Mouse (Mus musculus) G1E (cell line): ENCODE results near the gene Mcub. TPM values are rescaled to one million over a fixed set of nuclear protein-coding genes. Genes with fewer than 3 reads are reported as not detected.

Experiments used
- ATAC-seq: 2 replicates; pipeline ENCODE4 v1.8.0; 2016; ENCODE audit warnings: mild to moderate bottlenecking; ENCODE audit not compliant: insufficient number of reproducible peaks, poor library complexity, low FRiP score, severe bottlenecking; ENCODE audit errors: extremely low read depth
- DNase-seq: peaks from one replicate; pipeline ENCODE4 v3.0.0; 2012; ENCODE audit warnings: low spot score
- H3K27me3 ChIP-seq: 2 replicates; pipeline ENCODE4 v1.6.1; 2012; ENCODE audit warnings: mild to moderate bottlenecking, low read length, inconsistent platforms; ENCODE audit not compliant: insufficient read depth
- H3K36me3 ChIP-seq: replicated peaks from 2 replicates; pipeline ENCODE3; 2012; ENCODE audit warnings: mild to moderate bottlenecking, inconsistent platforms
- H3K4me1 ChIP-seq: 2 replicates; pipeline ENCODE4 v1.6.1; 2012; ENCODE audit warnings: low read depth, low read length, inconsistent platforms, mixed read lengths; ENCODE audit not compliant: insufficient read depth
- H3K4me3 ChIP-seq: 2 replicates; pipeline ENCODE4 v1.5.1; 2012; ENCODE audit warnings: low read depth, mild to moderate bottlenecking, inconsistent platforms, low read length, moderate library complexity, mixed read lengths
- H3K9me3 ChIP-seq: replicated peaks from 2 replicates; pipeline ENCODE4 v1.6.1; 2012; ENCODE audit warnings: inconsistent platforms
- CTCF ChIP-seq: IDR thresholded peaks from 2 replicates; pipeline ENCODE4 v1.5.1; 2012; ENCODE audit warnings: low read depth, low read length, inconsistent platforms, mixed read lengths
- GATA1 ChIP-seq: IDR thresholded peaks from 2 replicates; pipeline ENCODE4 v1.6.1; 2012; ENCODE audit warnings: borderline replicate concordance, low read length, inconsistent platforms, mixed read lengths
- GATA2 ChIP-seq: IDR thresholded peaks from 2 replicates; pipeline ENCODE4 v1.6.1; 2012; ENCODE audit warnings: low read depth, low read length, inconsistent platforms, borderline replicate concordance
- POLR2AphosphoS5 ChIP-seq: IDR thresholded peaks from 2 replicates; pipeline ENCODE4 v1.6.1; 2012; ENCODE audit warnings: low read depth, low read length, inconsistent platforms; ENCODE audit not compliant: insufficient replicate concordance
- TAL1 ChIP-seq: conservative IDR thresholded peaks from 2 replicates; pipeline ENCODE4 v1.6.1; 2012; ENCODE audit warnings: low read depth, low read length, inconsistent platforms, mixed read lengths
- polyA plus RNA-seq: library from polyadenylated mRNA; stranded (reverse); fragments of >175 nt; gene quantifications from 2 replicates; pipeline ENCODE4 v1.2.3, GENCODE M21; 2012
- total RNA-seq, 2 experiments: library from RNA; stranded (forward) in 1 of 2; stranded (reverse) in 1 of 2; fragments of 200-1000 nt in 1 of 2; fragments of >200 nt in 1 of 2; fragmentation: Nextera tagmentation in 1 of 2; gene quantifications; 2 replicates each; pipeline ENCODE4 v1.2.3; 2014 to 2017

The Mcub gene
- total and polyA plus RNA-seq, 3 experiments, result not detected

DNA sequence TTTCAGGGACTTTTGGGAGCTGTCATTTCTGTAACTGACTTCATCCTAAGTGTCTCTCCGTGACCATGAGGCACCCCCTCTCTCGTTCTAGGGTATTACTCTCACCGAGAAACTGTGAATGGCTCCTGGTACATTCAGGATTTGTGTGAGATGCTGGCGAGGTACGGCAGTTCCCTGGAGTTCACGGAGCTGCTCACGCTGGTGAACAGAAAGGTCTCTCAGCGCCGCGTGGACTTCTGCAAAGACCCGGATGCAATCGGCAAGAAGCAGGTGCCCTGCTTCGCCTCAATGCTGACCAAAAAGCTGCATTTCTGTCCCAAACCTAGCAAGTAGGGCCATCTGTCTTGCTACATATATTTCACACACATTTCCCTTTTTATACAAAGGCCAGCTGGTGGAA is 56.8 kb downstream of the Mcub start:
- Histone ChIP-seq H3K9me3 (no peaks in the 10 kb centered on the region), H3K4me3 (no peak overlapping the region), H3K36me3 (peaks cover 71% of the 10 kb centered on the region), H3K27me3 (no peaks in the 10 kb centered on the region), H3K4me1 (no peaks in the 10 kb centered on the region)
- DNase-seq (no peak), ATAC-seq (no peak)
- TF ChIP-seq POLR2AphosphoS5, result no peak

GRCm38 (mm10) chr3:129912025-129912424 is 58.0 kb downstream of the Mcub start:
- TF ChIP-seq CTCF, result no peak
- TF ChIP-seq GATA2, result no peak
- no peak for TF ChIP-seq GATA1
- TF ChIP-seq POLR2AphosphoS5, result no peak
- no peak for TF ChIP-seq TAL1
- ATAC-seq, result no peak
- peaks cover 80% of the 10 kb centered on the region for H3K36me3 ChIP-seq

DNA sequence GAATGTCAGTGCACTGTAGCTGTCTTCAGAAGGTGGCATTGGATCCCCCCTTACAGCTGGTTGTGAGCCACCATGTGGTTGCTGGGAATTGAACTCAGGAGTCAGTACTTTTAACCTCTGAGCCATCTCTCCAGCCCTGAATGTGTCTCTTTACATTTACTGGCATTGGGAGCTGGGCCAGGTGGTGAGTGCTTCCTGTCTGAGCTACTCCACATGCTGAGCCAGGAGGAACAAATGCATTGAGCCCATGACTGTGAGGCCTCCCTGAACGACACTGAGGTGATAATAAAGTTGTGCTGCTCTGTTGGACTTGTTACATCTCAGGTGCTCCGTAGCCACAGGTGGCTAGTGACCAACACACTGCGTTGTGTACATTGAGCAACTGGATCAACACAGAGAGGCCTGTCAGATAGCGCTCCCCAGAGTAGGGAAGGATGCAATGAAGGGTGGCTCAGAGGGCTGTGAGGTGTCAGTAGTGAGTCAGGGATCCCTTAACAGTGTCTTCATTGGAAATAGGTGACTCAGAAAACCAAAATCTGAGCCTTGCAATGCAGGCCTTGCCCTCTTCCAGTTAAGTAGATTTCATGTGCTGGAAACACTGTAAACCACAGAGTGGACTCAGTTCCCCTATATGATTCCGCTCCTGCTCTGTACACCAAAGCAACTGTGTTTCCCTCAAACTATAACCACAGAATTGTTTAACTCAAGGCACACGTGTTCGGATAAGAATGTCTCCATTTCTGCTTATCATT is 65.4 kb downstream of the Mcub start:
- Histone ChIP-seq H3K27me3 (no peaks in the 10 kb centered on the region), H3K9me3 (no peaks in the 10 kb centered on the region), H3K36me3 (peaks cover 54% of the 10 kb centered on the region), H3K4me1 (peaks cover 38% of the 10 kb centered on the region), H3K4me3 (no peak overlapping the region)
- DNase-seq, result no peak
- TF ChIP-seq GATA2 (no peak), GATA1 (no peak), POLR2AphosphoS5 (no peak), TAL1 (no peak), CTCF (no peak)
- no peak for ATAC-seq

More at GRCm38 (mm10) chr3:129912025-129912424, 58.0 kb downstream of the Mcub start:
- Histone ChIP-seq H3K4me3 (no peak overlapping the region), H3K9me3 (no peaks in the 10 kb centered on the region), H3K27me3 (no peaks in the 10 kb centered on the region), H3K4me1 (no peaks in the 10 kb centered on the region)
- DNase-seq, result no peak

- ATAC-seq, result no peak
- no peak for DNase-seq
These were observed 66.1 kb downstream of the Mcub start for GRCm38 (mm10) chr3:129903866-129904265.

GRCm38 (mm10) chr3:129903369-129903768 is 66.6 kb downstream of the Mcub start:
- Histone ChIP-seq H3K9me3 (no peaks in the 10 kb centered on the region), H3K27me3 (no peaks in the 10 kb centered on the region), H3K4me3 (no peak overlapping the region), H3K4me1 (peaks cover 45% of the 10 kb centered on the region), H3K36me3 (peaks cover 50% of the 10 kb centered on the region)
- no peak for DNase-seq
- ATAC-seq, result no peak
- TF ChIP-seq GATA2, result no peak
- TF ChIP-seq POLR2AphosphoS5, result no peak
- no peak for TF ChIP-seq TAL1
- no peak for TF ChIP-seq GATA1
- TF ChIP-seq CTCF, result no peak

More at GRCm38 (mm10) chr3:129903866-129904265, 66.1 kb downstream of the Mcub start:
- Histone ChIP-seq H3K4me1 (peaks cover 40% of the 10 kb centered on the region), H3K9me3 (no peaks in the 10 kb centered on the region), H3K36me3 (peaks cover 50% of the 10 kb centered on the region), H3K4me3 (no peak overlapping the region), H3K27me3 (no peaks in the 10 kb centered on the region)
- TF ChIP-seq POLR2AphosphoS5 (no peak), TAL1 (no peak), GATA2 (no peak)

- H3K4me1 ChIP-seq, result peaks cover 55% of the 10 kb centered on the region
- peak; percentile 93 for ATAC-seq
These were observed 68.7 kb downstream of the Mcub start, which contains the start of gene Casp6 for GRCm38 (mm10) chr3:129901271-129901809. Gene Casp6 (plus strand): TSS chr3:129901425.

DNA sequence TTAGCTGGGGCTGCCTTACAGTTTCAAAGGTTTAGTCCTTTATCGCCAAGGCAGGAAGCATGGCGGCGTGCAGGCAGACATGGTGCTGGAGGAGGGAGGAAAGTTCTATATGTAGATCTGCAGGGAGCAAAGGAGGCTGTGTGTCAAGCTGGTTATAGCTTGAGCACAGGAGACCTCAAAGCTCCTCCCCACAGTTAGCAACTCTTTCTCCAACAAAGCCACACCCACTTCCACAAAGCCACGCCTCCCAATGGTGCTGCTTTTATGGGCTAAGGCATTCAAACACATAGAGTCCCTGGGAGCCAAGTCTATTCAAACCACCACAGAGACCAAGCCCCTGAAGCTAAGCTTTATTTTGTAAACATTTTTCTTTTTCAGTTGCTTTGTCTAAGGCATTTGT is 71.1 kb downstream of the Mcub start:
- no peak for DNase-seq
- peaks cover 55% of the 10 kb centered on the region for H3K36me3 ChIP-seq

More at GRCm38 (mm10) chr3:129901271-129901809, 68.7 kb downstream of the Mcub start, which contains the start of gene Casp6:
- Histone ChIP-seq H3K27me3 (no peaks in the 10 kb centered on the region), H3K4me3 (peak within 1 kb of the TSS; percentile 90), H3K36me3 (peaks cover 54% of the 10 kb centered on the region), H3K9me3 (no peaks in the 10 kb centered on the region)
- peak; percentile 95 for DNase-seq
- no peak for TF ChIP-seq GATA1
- TF ChIP-seq POLR2AphosphoS5, result no peak
- no peak for TF ChIP-seq CTCF
- TF ChIP-seq GATA2, result no peak
- no peak for TF ChIP-seq TAL1

More for the DNA sequence above, 71.1 kb downstream of the Mcub start:
- Histone ChIP-seq H3K4me1 (peaks cover 55% of the 10 kb centered on the region), H3K4me3 (no peak overlapping the region), H3K9me3 (no peaks in the 10 kb centered on the region), H3K27me3 (no peaks in the 10 kb centered on the region)
- TF ChIP-seq POLR2AphosphoS5 (no peak), GATA2 (no peak), CTCF (no peak), TAL1 (no peak), GATA1 (no peak)
- no peak for ATAC-seq
